Mouse (Mus musculus): ENCODE results near the gene Plagl2. TPM values are rescaled to one million over a fixed set of nuclear protein-coding genes. Genes with fewer than 3 reads are reported as not detected.

Gene Plagl2
- polyA plus RNA-seq, 1 experiment from 2014 or later: 14.8 TPM

GRCm38 (mm10) chr2:153213351-153213750 lies 27.9 kb downstream of the Plagl2 start:
- no peak for ATAC-seq (ENCODE audit: insufficient number of reproducible peaks, low FRiP score, low TSS enrichment, low read depth)

GRCm38 (mm10) chr2:153211451-153211850 lies 29.8 kb downstream of the Plagl2 start:
- H3K9ac ChIP-seq: no peak overlapping the region
- no peaks in the 10 kb centered on the region for H3K27me3 ChIP-seq
- no peak overlapping the region for H3K4me2 ChIP-seq
- WGBS: 89% methylated on average over 5 of the region's 5 CpGs
- no peak overlapping the region for H3K4me3 ChIP-seq
- H3K36me3 ChIP-seq: peaks cover 38% of the 10 kb centered on the region
- H3K27ac ChIP-seq: no peak overlapping the region
- H3K4me1 ChIP-seq: no peaks in the 10 kb centered on the region
- ATAC-seq (ENCODE audit: insufficient number of reproducible peaks, low FRiP score, low TSS enrichment, low read depth): no peak
- H3K9me3 ChIP-seq: no peaks in the 10 kb centered on the region

More at GRCm38 (mm10) chr2:153213351-153213750, 27.9 kb downstream of the Plagl2 start:
- no peak overlapping the region for H3K9ac ChIP-seq
- peaks cover 21% of the 10 kb centered on the region for H3K36me3 ChIP-seq
- H3K4me3 ChIP-seq: no peak overlapping the region
- H3K27me3 ChIP-seq: no peaks in the 10 kb centered on the region
- H3K4me1 ChIP-seq: no peaks in the 10 kb centered on the region
- 89% methylated on average over 4 of the region's 4 CpGs for WGBS
- no peaks in the 10 kb centered on the region for H3K9me3 ChIP-seq
- H3K4me2 ChIP-seq: no peak overlapping the region
- no peak overlapping the region for H3K27ac ChIP-seq

GRCm38 (mm10) chr2:153209286-153209685 lies 31.9 kb downstream of the Plagl2 start:
- Histone ChIP-seq H3K9ac (no peak overlapping the region), H3K4me3 (no peak overlapping the region), H3K9me3 (no peaks in the 10 kb centered on the region), H3K36me3 (peaks cover 59% of the 10 kb centered on the region), H3K4me1 (no peaks in the 10 kb centered on the region), H3K27me3 (no peaks in the 10 kb centered on the region), H3K27ac (no peak overlapping the region), H3K4me2 (no peak overlapping the region)
- WGBS: 89% methylated on average over 5 of the region's 5 CpGs
- no peak for ATAC-seq (ENCODE audit: insufficient number of reproducible peaks, low FRiP score, low TSS enrichment, low read depth)

- no peak for ATAC-seq (ENCODE audit: insufficient number of reproducible peaks, low FRiP score, low TSS enrichment, low read depth)
Measured at GRCm38 (mm10) chr2:153208149-153208548, 33.1 kb downstream of the Plagl2 start.

GRCm38 (mm10) chr2:153202766-153203165 lies 38.5 kb downstream of the Plagl2 start:
- no peak for ATAC-seq (ENCODE audit: insufficient number of reproducible peaks, low FRiP score, low TSS enrichment, low read depth)
- Histone ChIP-seq H3K4me3 (no peak overlapping the region), H3K36me3 (peaks cover 85% of the 10 kb centered on the region), H3K27me3 (no peaks in the 10 kb centered on the region), H3K9me3 (no peaks in the 10 kb centered on the region), H3K27ac (no peak overlapping the region), H3K4me1 (no peaks in the 10 kb centered on the region), H3K9ac (no peak overlapping the region), H3K4me2 (no peak overlapping the region)
- 74% methylated on average over 1 of the region's 1 CpGs for WGBS

More at GRCm38 (mm10) chr2:153208149-153208548, 33.1 kb downstream of the Plagl2 start:
- H3K4me3 ChIP-seq: no peak overlapping the region
- H3K9ac ChIP-seq: no peak overlapping the region
- no peaks in the 10 kb centered on the region for H3K4me1 ChIP-seq
- no peaks in the 10 kb centered on the region for H3K27me3 ChIP-seq
- no peaks in the 10 kb centered on the region for H3K9me3 ChIP-seq
- no peak overlapping the region for H3K27ac ChIP-seq
- 92% methylated on average over 2 of the region's 2 CpGs for WGBS
- no peak overlapping the region for H3K4me2 ChIP-seq
- H3K36me3 ChIP-seq: peaks cover 68% of the 10 kb centered on the region

GRCm38 (mm10) chr2:153199114-153199513 lies 42.1 kb downstream of the Plagl2 start:
- H3K4me3 ChIP-seq: no peak overlapping the region
- ATAC-seq (ENCODE audit: insufficient number of reproducible peaks, low FRiP score, low TSS enrichment, low read depth): no peak
- H3K4me1 ChIP-seq: no peaks in the 10 kb centered on the region
- H3K27ac ChIP-seq: no peak overlapping the region
- H3K36me3 ChIP-seq: peaks cover 81% of the 10 kb centered on the region
- WGBS: 81% methylated on average over 2 of the region's 2 CpGs
- no peaks in the 10 kb centered on the region for H3K27me3 ChIP-seq
- H3K4me2 ChIP-seq: no peak overlapping the region
- no peaks in the 10 kb centered on the region for H3K9me3 ChIP-seq
- no peak overlapping the region for H3K9ac ChIP-seq

GRCm38 (mm10) chr2:153198485-153198884 lies 42.7 kb downstream of the Plagl2 start:
- H3K27me3 ChIP-seq: no peaks in the 10 kb centered on the region
- 72% methylated on average over 5 of the region's 5 CpGs for WGBS
- H3K9me3 ChIP-seq: no peaks in the 10 kb centered on the region
- no peak overlapping the region for H3K9ac ChIP-seq
- no peak overlapping the region for H3K4me2 ChIP-seq
- H3K27ac ChIP-seq: no peak overlapping the region
- no peaks in the 10 kb centered on the region for H3K4me1 ChIP-seq
- ATAC-seq (ENCODE audit: insufficient number of reproducible peaks, low FRiP score, low TSS enrichment, low read depth): no peak
- H3K4me3 ChIP-seq: no peak overlapping the region
- H3K36me3 ChIP-seq: peaks cover 78% of the 10 kb centered on the region

GRCm38 (mm10) chr2:153194255-153194654 lies 47.0 kb downstream of the Plagl2 start:
- ATAC-seq (ENCODE audit: insufficient number of reproducible peaks, low FRiP score, low TSS enrichment, low read depth): no peak
- peaks cover 84% of the 10 kb centered on the region for H3K36me3 ChIP-seq
- H3K4me2 ChIP-seq: no peak overlapping the region
- H3K9me3 ChIP-seq: no peaks in the 10 kb centered on the region
- WGBS: 91% methylated on average over 3 of the region's 3 CpGs
- no peaks in the 10 kb centered on the region for H3K4me1 ChIP-seq
- no peak overlapping the region for H3K27ac ChIP-seq
- no peak overlapping the region for H3K9ac ChIP-seq
- no peaks in the 10 kb centered on the region for H3K27me3 ChIP-seq
- H3K4me3 ChIP-seq: no peak overlapping the region

- no peaks in the 10 kb centered on the region for H3K4me1 ChIP-seq
- WGBS: 77% methylated on average over 2 of the region's 2 CpGs
- no peaks in the 10 kb centered on the region for H3K27me3 ChIP-seq
- no peaks in the 10 kb centered on the region for H3K9me3 ChIP-seq
- no peak for ATAC-seq (ENCODE audit: insufficient number of reproducible peaks, low FRiP score, low TSS enrichment, low read depth)
- H3K4me2 ChIP-seq: no peak overlapping the region
- peaks cover 92% of the 10 kb centered on the region for H3K36me3 ChIP-seq
- H3K27ac ChIP-seq: no peak overlapping the region
- H3K4me3 ChIP-seq: no peak overlapping the region
- no peak overlapping the region for H3K9ac ChIP-seq
Measured at GRCm38 (mm10) chr2:153191242-153191641, 50.0 kb downstream of the Plagl2 start.

- 80% methylated on average over 2 of the region's 2 CpGs for whole genome bisulfite sequencing
- no peaks in the 10 kb centered on the region for H3K9me3 ChIP-seq
- ATAC-seq (ENCODE audit: insufficient number of reproducible peaks, low FRiP score, low TSS enrichment, low read depth): no peak
Measured at GRCm38 (mm10) chr2:153187848-153188247, 53.4 kb downstream of the Plagl2 start.

GRCm38 (mm10) chr2:153186176-153186591 lies 55.0 kb downstream of the Plagl2 start:
- no peak overlapping the region for H3K9ac ChIP-seq
- peaks cover 95% of the 10 kb centered on the region for H3K36me3 ChIP-seq
- no peaks in the 10 kb centered on the region for H3K4me1 ChIP-seq
- WGBS: 67% methylated on average over 2 of the region's 2 CpGs
- H3K27me3 ChIP-seq: no peaks in the 10 kb centered on the region
- no peak overlapping the region for H3K4me2 ChIP-seq
- no peak overlapping the region for H3K27ac ChIP-seq
- ATAC-seq (ENCODE audit: insufficient number of reproducible peaks, low FRiP score, low TSS enrichment, low read depth): no peak
- H3K4me3 ChIP-seq: no peak overlapping the region
- H3K9me3 ChIP-seq: no peaks in the 10 kb centered on the region

More at GRCm38 (mm10) chr2:153187848-153188247, 53.4 kb downstream of the Plagl2 start:
- H3K4me3 ChIP-seq: no peak overlapping the region
- peaks cover 95% of the 10 kb centered on the region for H3K36me3 ChIP-seq
- no peaks in the 10 kb centered on the region for H3K27me3 ChIP-seq
- H3K9ac ChIP-seq: no peak overlapping the region
- no peak overlapping the region for H3K27ac ChIP-seq
- no peaks in the 10 kb centered on the region for H3K4me1 ChIP-seq
- H3K4me2 ChIP-seq: no peak overlapping the region

GRCm38 (mm10) chr2:153179961-153180360 lies 61.3 kb downstream of the Plagl2 start:
- H3K27me3 ChIP-seq: no peaks in the 10 kb centered on the region
- no peak overlapping the region for H3K4me2 ChIP-seq
- no peak overlapping the region for H3K9ac ChIP-seq
- no peak overlapping the region for H3K4me3 ChIP-seq
- H3K36me3 ChIP-seq: peaks cover 55% of the 10 kb centered on the region
- no peaks in the 10 kb centered on the region for H3K4me1 ChIP-seq
- ATAC-seq (ENCODE audit: insufficient number of reproducible peaks, low FRiP score, low TSS enrichment, low read depth): no peak
- no peaks in the 10 kb centered on the region for H3K9me3 ChIP-seq
- no peak overlapping the region for H3K27ac ChIP-seq
- WGBS: 85% methylated on average over 3 of the region's 3 CpGs

Data from limb, embryonic 15.5 days (tissue).